In the genomic region with DNA sequence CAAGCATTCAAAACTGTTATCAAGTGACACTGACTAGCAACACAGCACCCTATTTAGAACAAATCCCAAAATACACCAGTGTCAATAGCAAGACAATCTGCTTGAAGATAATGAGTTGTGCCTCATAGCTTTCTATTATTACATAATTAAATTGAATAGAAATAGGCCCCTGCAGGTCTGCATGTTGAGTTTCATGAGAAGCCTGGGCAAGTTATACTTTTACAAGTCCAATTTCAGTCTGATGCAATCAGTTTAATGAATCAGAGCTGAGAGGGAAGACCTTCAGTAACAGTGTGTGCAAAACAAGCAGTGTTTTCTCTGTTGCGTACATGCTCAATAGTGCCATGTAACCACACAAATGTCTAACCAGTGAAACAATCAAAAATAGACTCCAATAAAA, we compare ENCODE assay signal across 21 mouse cellular contexts.
"Had no signal": no experiment of that assay in that cellular context is flagged by ENCODE, and none has a peak within 500 bp of the region (broad histone marks: within the 10 kb centered on the region; RNA-seq: fewer than 3 reads in every experiment).

No protein-coding gene starts in this region.

- H3K27ac ChIP-seq: gastrocnemius, adult 2 months; heart, adult 2 months; heart, embryonic 13.5 days; heart, embryonic 15.5 days; hindbrain, embryonic 10.5 days; hindbrain, embryonic 12.5 days; hindbrain, embryonic 14.5 days; intestine, embryonic 15.5 days; left cerebral cortex, adult 2 months; limb, embryonic 13.5 days; limb, embryonic 15.5 days; liver, embryonic 12.5 days; liver, embryonic 14.5 days had no signal

- H3K36me3 ChIP-seq: heart, embryonic 13.5 days; heart, embryonic 15.5 days; hindbrain, embryonic 10.5 days; hindbrain, embryonic 12.5 days; intestine, embryonic 15.5 days; limb, embryonic 13.5 days; limb, embryonic 15.5 days; liver, embryonic 12.5 days had no signal

- H3K4me3 ChIP-seq: gastrocnemius, adult 2 months; heart, adult 2 months; heart, embryonic 13.5 days; heart, embryonic 15.5 days; hindbrain, embryonic 10.5 days; hindbrain, embryonic 12.5 days; intestine, embryonic 15.5 days; left cerebral cortex, adult 2 months; limb, embryonic 13.5 days; limb, embryonic 15.5 days; liver, embryonic 12.5 days had no signal

- DNase-seq: gastrocnemius, adult 2 months; gastrocnemius, postnatal 10 days; gastrocnemius, postnatal 25 days; heart, adult 2 months; heart, postnatal 4 days; kidney, adult 18-20 months; kidney, adult 8-10 months; kidney, postnatal 10 days; kidney, postnatal 25 days; kidney, postnatal 4 days had no signal

- H3K27me3 ChIP-seq: heart, embryonic 13.5 days; heart, embryonic 15.5 days; hindbrain, embryonic 12.5 days; intestine, embryonic 15.5 days; limb, embryonic 13.5 days; limb, embryonic 15.5 days; liver, embryonic 12.5 days had no signal

- H3K4me1 ChIP-seq: heart, embryonic 13.5 days; heart, embryonic 15.5 days; hindbrain, embryonic 10.5 days; hindbrain, embryonic 12.5 days; intestine, embryonic 15.5 days; limb, embryonic 13.5 days; limb, embryonic 15.5 days; liver, embryonic 12.5 days had no signal

- H3K9me3 ChIP-seq: heart, embryonic 15.5 days; hindbrain, embryonic 10.5 days; hindbrain, embryonic 12.5 days; intestine, embryonic 15.5 days; limb, embryonic 13.5 days; limb, embryonic 15.5 days; liver, embryonic 12.5 days had no signal
